Mouse (Mus musculus): ENCODE measurements around the gene Iqck. TPM values are rescaled to one million over a fixed set of nuclear protein-coding genes. Genes with fewer than 3 reads are reported as not detected.

The Iqck gene
- 0.24 and 0.26 TPM in 2 replicates for polyA plus RNA-seq (2012)

DNA sequence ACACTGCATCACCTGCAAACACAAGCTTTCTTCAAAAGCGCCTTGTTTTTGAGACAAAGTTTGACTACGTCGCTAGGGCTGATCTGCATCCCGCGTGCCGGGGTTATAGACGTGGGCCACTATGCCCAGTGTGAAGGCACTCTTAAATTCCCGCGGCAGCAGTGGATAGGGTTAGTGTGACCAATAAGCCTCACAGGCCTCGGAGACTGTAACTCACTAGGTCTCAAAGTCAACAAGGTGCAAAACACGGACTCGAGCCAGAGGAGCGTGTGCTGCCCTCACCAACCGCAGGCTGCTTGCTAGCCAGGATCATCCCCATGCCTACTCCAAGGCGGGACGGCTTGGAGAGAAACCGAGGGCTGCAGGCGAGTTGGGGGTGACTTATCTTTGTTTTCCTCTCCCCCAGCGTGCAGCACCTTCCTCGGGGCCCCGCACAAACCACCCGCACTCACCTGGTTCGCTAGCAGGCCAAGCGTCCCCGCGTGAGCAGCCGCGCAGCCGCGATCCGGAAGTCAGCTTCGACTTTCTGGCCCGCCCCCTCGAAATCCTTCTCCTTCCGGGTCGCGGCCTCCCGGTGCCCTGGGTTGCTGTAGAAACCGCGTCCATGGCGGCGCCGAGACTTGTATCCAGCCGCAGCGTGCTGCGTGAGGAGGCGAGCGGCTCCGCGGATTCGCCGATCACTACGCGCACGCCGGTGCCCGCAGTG lies at the start of gene Iqck:
Gene Iqck (plus strand): TSS at position 582 of the 706 bp plus-strand sequence.

DNA sequence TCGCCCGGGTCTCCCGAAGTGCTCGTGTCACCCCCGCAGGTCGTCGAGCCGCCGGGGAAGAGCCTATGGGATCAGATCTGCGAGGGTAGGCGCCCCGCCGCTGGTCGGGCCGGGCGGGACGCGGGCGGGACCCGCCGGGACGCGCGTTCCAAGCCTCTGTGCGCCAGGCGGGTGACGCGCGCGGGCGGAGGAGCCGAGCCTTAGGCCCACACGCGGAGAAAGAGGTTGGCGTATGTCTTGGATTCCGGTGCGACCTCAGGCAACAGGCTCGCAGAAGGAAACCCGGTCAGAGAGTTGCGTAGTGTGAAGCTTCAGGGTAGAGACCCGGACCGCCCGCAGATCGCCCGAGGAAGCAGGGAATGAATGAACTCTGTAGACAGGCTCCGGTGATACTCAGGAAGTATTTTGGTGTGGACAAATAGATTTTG lies 339 bp downstream of the Iqck start, which contains the start of gene Knop1:
Gene Knop1 (minus strand): TSS at position 378 of the 428 bp plus-strand sequence.

DNA sequence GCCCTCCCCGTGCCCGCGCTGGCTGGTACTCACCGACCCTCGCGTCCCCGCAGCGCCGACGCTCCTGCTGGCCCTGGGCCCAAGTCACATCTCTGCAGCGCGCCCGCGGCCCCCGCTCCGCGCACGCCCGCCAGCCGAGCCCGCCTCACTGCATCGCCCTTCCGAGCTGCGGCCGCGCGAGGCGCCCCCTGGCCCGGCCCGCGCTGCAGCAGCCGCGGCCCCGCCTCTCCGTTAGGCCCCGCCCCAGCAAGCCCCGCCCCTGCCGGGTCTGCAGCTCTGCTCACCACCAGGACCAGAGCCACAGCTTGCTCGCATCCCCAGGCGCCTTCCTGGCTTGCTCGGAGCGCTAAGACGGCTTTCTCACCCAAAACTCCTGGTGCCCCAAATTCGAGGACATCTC lies 139.5 kb downstream of the Iqck start, which contains the start of gene Gprc5b:
Gene Gprc5b (minus strand): TSS at position 205 of the 400 bp plus-strand sequence.

Other genes starting within 250 kb of the Iqck start
- gene Gde1, start 150.0 kb upstream of the Iqck start, polyA plus RNA-seq (2012): 26.9 and 28.5 TPM in 2 replicates
- 0.88 and 1.6 TPM in 2 replicates for gene Ccp110, start 143.2 kb upstream of the Iqck start, polyA plus RNA-seq (2012)
- gene Vps35l, start 115.5 kb upstream of the Iqck start, polyA plus RNA-seq (2012): 12.0 and 12.9 TPM in 2 replicates
- 9.5 and 10.4 TPM in 2 replicates for gene Knop1, start 502 bp downstream of the Iqck start, polyA plus RNA-seq (2012)
- 0.04 and 0.57 TPM in 2 replicates for gene Gprc5b, start 139.5 kb downstream of the Iqck start, polyA plus RNA-seq (2012)